Mouse (Mus musculus): Measurements from ENCODE around the gene Kynu.

The Kynu gene

DNA sequence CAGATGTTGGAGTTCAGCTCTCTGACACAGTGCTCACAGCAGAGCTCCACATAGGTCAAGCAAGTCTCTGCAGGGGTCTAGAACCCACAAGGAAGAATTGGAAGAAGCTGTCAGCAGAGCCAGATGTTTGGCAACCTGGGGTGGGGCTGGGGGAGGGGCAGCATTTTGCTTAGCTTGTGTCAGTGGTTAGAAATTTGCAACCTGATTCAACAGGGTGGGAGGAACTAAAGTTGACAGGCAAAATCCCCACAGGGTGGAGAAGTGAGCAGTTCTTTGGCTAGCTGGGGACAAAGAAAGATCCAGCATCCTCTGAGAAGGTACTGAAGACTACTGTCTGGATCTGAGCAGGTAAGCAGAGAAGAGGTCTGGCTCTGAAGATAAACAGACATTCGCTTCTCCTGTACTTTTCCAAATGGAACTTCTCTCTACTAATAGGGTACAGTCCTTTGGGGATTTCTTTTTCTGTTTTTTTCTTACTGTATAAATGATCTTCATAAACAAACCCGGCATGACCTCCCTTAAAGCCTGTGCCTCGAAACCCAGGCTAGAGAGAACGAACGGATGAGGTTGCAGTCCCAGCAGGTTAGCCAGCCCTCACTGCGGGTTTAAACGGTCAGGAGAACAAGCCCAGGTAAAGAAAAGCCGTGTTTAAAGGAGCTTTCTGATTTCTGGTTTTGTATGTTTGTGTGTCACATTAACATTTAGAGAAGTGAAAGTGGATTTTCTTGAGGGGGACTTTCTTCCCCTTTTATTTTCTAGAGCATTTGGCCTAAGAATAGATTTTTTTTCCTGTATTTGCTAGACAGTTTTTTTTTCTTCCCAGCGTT lies at the start of gene Kynu:
Kynu (plus strand) TSS at position 268 of the 827 bp plus-strand sequence.
- no peak for DNase-seq (ENCODE audit: low read depth, low spot score)

- DNase-seq (ENCODE audit: low read depth, low spot score), result no peak
Observed at GRCm38 (mm10) chr2:43506182-43506581, 48.9 kb upstream of the Kynu start.

- DNase-seq (ENCODE audit: low read depth, low spot score), result no peak
Observed at GRCm38 (mm10) chr2:43513852-43514251, 41.3 kb upstream of the Kynu start.

GRCm38 (mm10) chr2:43534417-43534816 lies 20.7 kb upstream of the Kynu start:
- no peak for DNase-seq (ENCODE audit: low read depth, low spot score)

DNA sequence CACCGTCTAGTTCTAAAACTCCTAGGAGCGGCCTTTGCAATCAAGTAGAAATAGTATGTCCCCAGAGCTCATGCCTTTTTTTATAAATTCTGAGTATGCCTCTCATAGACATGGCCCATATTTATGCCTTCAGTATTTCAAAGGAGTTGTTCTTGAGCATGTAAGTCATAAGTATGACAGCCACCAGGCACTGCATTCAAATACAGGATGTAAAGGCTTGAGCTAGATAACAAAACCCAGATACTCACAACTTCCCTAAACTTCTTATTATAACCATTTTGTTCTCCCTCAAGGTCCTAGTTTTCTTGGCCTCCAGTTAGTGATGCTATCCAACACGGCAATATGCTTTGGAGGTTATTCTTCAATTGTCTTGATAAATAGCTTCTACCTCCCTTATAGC lies 12.5 kb upstream of the Kynu start:
- no peak for DNase-seq (ENCODE audit: low read depth, low spot score)

GRCm38 (mm10) chr2:43545665-43546064 lies 9.5 kb upstream of the Kynu start:
- no peak for DNase-seq (ENCODE audit: low read depth, low spot score)

DNA sequence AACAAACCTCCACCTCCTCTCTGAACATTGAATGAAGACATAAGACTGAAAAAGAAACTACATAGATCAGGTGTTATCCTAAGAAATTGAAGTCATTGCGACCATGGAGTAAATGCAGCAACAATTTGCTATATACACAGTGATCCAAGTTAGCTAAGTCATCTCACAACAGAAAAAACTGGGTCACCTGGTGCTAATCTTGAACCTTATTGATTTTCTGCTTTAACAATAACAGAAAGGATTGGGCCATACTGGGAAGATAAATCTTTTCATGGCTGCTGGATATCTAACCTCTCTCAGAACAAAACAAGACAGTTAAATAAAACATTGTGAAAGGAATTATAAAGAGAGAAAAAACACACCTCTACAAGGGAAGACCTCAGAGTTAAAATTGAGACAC lies 8.7 kb upstream of the Kynu start:
- DNase-seq (ENCODE audit: low read depth, low spot score), result no peak

DNA sequence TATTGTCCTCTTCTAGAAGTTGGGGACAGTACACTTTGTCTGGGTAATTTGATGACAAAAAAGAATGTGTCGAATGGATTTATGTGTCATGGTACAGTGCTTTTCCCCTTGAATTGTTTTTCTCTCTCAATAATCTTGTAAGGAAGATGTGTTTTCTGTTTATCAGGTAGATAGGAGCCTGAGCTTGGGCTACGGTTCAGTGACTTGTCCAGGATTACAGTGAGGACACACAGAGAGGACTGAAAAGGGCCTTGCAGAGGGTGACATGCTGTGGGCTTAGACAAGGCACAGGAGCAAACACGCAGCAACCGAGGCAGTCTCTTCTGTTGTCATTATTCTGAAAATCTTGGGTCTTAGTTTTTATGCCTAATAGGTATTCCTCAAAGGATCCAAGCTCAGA lies 913 bp upstream of the Kynu start:
- no peak for DNase-seq (ENCODE audit: low read depth, low spot score)

- no peak for DNase-seq (ENCODE audit: low read depth, low spot score)
Observed at GRCm38 (mm10) chr2:43555889-43556285, 758 bp downstream of the Kynu start.

DNA sequence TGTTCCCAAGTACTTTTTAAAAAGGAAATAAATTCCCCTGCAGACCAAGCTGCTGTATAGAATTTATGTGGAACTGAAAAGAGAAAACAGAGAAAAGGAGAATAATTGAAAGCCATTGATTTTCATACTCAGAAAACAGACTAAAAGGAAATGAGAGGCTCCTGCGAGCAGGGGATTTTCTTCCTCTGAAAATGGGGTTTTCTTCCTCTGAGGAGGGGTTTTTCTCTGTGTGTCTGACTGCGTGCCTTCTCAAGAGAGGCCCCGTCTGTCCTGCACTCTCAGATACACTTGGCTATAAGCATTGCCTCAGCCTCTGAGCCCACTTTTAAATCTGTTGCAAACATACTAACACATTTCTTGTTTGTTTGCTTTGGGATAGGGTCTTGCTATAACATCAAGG lies 1.9 kb downstream of the Kynu start:
- no peak for DNase-seq (ENCODE audit: low read depth, low spot score)

DNA sequence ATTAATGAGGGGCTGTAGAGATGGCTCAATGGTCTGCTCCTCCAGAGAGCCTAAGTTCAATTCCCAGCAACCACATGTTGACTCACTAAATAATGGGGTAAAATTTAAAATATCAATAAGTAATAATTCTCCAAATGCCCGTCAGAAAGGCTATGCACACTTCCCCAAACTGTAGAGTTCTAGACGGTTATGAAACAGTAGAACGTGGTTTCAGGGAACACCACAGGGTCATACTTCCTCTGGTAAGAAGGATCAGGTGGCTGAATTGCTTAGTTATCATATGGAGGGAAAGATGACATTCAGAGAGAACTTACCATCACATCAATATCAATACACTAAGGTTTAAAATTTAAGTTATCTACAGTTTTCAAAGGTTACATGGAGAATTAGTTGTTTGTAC lies 6.1 kb downstream of the Kynu start:
- no peak for DNase-seq (ENCODE audit: low read depth, low spot score)

DNA sequence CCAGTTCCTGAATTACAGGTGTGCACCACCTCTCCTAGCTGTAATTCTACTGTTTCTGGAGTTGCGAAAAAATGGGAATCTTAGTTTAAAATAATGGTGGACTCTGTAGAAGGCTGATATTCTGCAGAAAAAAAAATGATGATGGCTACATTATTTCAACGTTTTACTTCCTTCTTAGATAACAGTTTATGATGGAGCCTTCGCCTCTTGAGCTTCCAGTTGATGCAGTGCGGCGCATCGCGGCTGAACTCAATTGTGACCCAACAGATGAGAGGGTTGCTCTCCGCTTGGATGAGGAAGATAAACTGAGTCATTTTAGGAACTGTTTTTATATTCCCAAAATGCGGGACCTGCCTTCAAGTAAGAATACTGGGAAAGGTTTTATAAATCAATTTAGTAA lies 7.7 kb downstream of the Kynu start:
- no peak for DNase-seq (ENCODE audit: low read depth, low spot score)

GRCm38 (mm10) chr2:43568406-43568805 lies 13.3 kb downstream of the Kynu start:
- no peak for DNase-seq (ENCODE audit: low read depth, low spot score)

DNA sequence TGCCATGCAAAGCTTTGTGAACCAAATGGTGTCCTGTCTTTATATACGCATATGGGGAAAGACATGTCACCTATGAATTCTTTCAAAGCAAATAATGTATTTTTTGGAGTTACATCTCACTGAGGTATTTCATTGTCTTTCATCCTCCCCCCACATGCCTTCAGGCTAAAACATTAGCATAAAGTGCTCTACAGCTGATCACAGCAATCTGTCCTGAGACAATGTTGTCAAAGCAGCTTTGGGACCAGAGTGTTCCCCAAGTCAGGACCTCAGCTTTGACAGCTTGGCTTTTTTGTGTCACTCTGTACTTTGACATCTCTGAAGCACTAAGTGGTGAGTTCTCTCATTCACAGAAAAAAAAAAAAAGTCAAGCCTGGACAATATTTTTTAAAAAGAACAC lies 18.4 kb downstream of the Kynu start:
- no peak for DNase-seq (ENCODE audit: low read depth, low spot score)

GRCm38 (mm10) chr2:43583243-43583812 lies 28.2 kb downstream of the Kynu start:
- no peak for DNase-seq (ENCODE audit: low read depth, low spot score)

GRCm38 (mm10) chr2:43585508-43585907 lies 30.4 kb downstream of the Kynu start:
- no peak for DNase-seq (ENCODE audit: low read depth, low spot score)

- DNase-seq (ENCODE audit: low read depth, low spot score), result no peak
Observed at GRCm38 (mm10) chr2:43587832-43588231, 32.7 kb downstream of the Kynu start.

DNA sequence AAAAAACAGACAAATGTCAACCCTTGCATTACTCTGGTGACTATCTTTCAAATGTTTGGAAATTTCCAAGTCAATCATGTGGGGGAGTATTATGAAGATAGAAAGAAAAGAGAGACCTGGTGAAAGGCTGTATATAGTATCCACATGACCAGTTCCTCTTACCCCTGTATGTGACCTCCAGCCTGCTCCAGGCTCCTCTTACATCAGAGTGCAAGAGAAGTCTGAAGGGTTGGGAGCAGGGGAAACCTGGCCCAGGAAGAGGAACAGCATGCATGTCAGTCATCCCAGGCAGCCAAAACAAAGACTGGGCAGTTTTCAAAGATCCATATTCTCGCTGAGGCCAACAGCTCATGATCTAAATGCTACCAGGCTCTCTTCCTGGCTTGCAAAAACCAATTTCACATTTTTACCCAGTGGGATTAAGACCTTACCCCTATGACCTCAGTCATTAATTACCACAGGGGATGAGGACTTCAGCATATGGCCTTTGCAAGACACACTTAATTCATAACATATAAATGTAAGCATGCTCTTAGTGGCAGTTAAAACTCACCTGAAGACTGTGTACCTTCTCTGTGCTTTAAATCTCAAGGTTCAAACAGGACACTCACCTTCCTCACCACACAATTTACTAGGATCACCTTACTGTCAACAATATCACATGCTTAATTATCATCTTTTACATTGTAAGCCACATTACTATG lies 37.0 kb downstream of the Kynu start:
- no peak for DNase-seq (ENCODE audit: low read depth, low spot score)

DNA sequence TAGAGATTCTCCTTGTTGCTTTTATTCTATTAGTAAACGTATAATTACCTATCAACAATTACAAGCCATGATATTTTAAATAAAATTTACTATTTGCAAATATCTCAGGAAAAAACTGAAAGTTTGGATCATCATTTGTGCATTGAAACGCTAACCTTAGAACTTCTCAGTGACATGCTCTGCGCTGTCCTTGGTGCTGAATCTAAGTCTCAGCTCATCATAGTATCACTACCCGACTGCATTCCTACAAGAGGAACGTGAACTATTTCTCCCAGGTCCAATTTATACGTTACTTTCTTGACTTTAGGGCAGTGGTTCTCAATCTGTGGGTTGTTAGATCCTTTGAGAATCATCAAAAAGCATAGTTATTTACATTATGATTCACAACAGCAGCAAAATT lies 58.4 kb downstream of the Kynu start:
- peak; percentile 53 for DNase-seq (ENCODE audit: low read depth, low spot score)

DNA sequence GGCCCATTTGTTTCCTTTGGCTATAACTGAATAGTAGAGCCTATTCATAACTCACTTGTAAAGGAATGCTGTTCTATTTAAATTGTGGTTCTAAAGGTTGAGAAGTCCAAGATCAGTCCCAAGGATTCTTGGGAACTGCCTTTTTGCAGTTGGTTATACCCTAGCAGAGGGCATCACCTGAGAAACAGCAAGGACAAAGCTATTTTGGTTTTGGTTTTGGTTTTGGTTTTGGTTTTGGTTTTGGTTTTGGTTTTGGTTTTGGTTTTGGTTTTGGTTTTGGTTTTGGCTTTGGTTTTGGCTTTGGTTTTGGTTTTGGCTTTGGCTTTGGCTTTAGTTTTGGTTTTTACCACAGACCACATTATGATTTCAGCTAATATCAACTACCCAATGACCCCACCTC lies 66.0 kb downstream of the Kynu start:
- DNase-seq (ENCODE audit: low read depth, low spot score), result peak; percentile 1

DNA sequence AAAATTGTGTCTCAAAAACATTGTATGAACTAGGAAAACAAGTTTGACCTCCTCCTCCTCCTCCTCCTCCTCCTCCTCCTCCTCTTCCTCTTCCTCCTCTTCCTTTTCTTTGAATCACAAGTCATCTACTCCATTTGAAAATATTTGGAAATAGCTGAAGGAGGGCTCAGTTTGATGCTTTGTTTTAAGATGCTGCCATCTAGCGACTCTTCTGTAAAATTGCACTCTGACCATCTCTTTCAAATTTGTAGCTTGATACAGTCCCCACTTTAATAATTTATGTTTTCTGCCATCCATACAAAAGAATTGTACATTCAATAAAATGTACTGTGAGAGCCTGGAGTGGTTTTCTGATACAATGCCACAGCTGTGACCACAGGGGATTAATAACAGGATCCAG lies 67.7 kb downstream of the Kynu start:
- DNase-seq (ENCODE audit: low read depth, low spot score), result peak; percentile 14

GRCm38 (mm10) chr2:43631786-43632185 lies 76.7 kb downstream of the Kynu start:
- DNase-seq (ENCODE audit: low read depth, low spot score), result no peak

DNA sequence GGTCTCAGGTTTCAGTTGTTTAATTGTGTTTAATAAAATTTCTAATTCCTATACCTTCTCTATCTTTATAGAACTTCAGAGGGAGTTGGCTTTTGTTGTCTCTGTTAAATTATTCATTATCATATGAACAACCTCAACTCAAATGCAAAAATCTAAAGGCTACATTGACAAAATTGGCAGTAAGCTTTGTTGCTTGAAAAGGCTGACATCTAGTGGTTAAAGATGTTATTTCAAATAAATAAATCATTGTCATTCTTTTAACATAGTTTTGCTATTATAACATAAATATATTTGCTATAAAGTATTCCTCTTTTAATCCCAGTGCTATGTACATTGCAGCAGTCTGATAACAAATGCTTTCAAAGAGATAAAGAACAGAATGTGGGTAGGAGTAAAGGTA lies 81.4 kb downstream of the Kynu start:
- DNase-seq (ENCODE audit: low read depth, low spot score), result no peak
